Mouse (Mus musculus) heart, adult 2 months (tissue): ENCODE data around the gene Mdk.

Source experiments
- CTCF ChIP-seq: fragments of 200-600 bp; IDR thresholded peaks from 2 replicates; pipeline ENCODE4 v1.8.1; 2022; ENCODE audit warnings: antibody characterized with exemption, mild to moderate bottlenecking, moderate library complexity
- EP300 ChIP-seq: fragments of 200-500 bp; IDR thresholded peaks from 2 replicates; pipeline ENCODE4 v1.6.1; 2011; ENCODE audit warnings: low read depth, low read length, control low read depth; ENCODE audit not compliant: insufficient read depth

DNA sequence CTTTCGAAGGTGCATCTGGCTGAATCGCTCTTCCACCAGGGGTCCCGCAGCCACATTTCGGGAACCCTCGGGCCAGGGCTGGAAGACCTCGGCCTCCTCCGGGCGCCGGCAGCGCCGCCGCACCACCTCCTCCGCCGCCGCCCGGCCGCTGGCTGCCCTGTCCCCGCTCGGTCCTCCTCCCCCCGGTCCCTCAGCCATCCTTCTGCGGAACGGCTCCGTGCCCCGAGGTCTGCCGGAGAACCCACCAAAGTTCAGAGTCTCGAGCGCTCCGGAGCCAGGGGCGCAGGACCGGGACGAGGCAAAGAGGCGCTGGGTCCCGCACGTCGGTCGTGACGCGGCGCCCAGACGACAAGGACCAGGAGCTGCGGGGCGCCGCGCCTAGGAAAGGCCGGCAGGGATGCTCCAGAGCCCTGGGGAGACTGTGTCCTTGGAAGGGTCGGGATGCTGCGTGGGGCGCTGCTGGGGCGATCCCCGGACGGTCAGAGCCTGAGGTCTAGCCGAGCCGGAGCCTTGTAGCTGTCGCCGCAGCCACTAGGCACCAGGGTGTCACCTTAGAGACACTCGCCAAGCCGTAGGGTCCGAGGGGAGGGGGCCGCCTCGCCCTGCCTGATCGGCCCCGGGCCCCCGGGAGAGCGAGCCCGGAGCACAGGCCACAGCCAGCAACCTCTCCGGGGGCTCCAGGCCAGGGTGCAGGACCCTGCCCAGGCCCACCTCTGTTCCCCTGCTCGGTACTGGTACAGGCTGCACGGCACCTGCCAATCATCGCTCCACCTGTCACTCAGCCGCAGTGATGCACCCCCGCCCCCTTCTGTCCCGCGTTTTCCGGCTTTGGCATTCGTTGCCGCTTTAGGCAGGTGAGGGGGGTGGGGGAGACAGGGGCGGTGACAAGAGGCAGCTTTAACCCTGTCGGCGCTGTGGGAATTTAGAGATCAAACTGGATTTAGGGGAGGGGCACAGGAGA is 43.8 kb upstream of the Mdk start, which contains the start of gene Dgkz:
- TF ChIP-seq CTCF (no peak), EP300 (no peak)
